Mouse (Mus musculus): ENCODE results near the gene Ppp5c.

Ppp5c gene

GRCm38 (mm10) chr7:16982859-16983568, 44.7 kb downstream of the Ppp5c start, which contains the start of gene Gm42372:
Gene Gm42372 (plus strand): TSS chr7:16983086.
- peak; percentile 78 for DNase-seq (ENCODE audit: low spot score)

DNA sequence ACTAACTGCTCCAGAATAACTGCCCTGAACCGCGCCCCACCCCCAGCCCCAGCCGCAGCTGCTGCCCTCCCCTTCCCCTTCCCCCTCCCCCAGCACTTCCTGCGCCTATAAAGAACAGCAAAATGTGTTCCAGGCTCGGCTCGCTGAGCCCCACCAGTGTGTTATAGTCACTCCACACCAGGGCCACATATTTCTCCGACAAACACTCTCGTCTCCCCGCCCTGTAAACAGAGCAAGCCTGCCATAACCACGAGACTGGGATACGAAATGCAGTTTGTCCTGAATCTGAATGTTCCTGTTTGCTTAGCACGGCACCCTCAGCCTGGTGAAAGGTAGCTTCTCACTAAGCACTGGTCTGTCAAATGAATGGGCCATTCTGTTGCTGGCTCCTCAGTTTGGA, 47.4 kb downstream of the Ppp5c start:
- DNase-seq (ENCODE audit: low spot score), result no peak

GRCm38 (mm10) chr7:16978593-16978992, 49.1 kb downstream of the Ppp5c start:
- no peak for DNase-seq (ENCODE audit: low spot score)

- no peak for DNase-seq (ENCODE audit: low spot score)
These were observed 49.6 kb downstream of the Ppp5c start for GRCm38 (mm10) chr7:16978173-16978572.

- DNase-seq (ENCODE audit: low spot score), result no peak
These were observed 51.4 kb downstream of the Ppp5c start for GRCm38 (mm10) chr7:16976298-16976697.

- no peak for DNase-seq (ENCODE audit: low spot score)
These were observed 53.7 kb downstream of the Ppp5c start for GRCm38 (mm10) chr7:16974018-16974417.

- no peak for DNase-seq (ENCODE audit: low spot score)
These were observed 56.6 kb downstream of the Ppp5c start for GRCm38 (mm10) chr7:16971160-16971559.

- DNase-seq (ENCODE audit: low spot score), result no peak
These were observed 59.3 kb downstream of the Ppp5c start for GRCm38 (mm10) chr7:16968414-16968813.

GRCm38 (mm10) chr7:16961678-16962077, 66.0 kb downstream of the Ppp5c start:
- DNase-seq (ENCODE audit: low spot score), result no peak

- peak; percentile 88 for DNase-seq (ENCODE audit: low spot score)
These were observed 68.1 kb downstream of the Ppp5c start, which contains the start of gene Pnmal1 for GRCm38 (mm10) chr7:16959539-16960187. Gene Pnmal1 (plus strand): TSS chr7:16959679.

GRCm38 (mm10) chr7:16956410-16957265, 71.1 kb downstream of the Ppp5c start:
- no peak for DNase-seq (ENCODE audit: low spot score)

- no peak for DNase-seq (ENCODE audit: low spot score)
These were observed 72.0 kb downstream of the Ppp5c start for GRCm38 (mm10) chr7:16955712-16956111.

All from layer of hippocampus, adult 9-10 months (tissue).